9 mouse cellular contexts compared by ENCODE assay signal in the genomic region with DNA sequence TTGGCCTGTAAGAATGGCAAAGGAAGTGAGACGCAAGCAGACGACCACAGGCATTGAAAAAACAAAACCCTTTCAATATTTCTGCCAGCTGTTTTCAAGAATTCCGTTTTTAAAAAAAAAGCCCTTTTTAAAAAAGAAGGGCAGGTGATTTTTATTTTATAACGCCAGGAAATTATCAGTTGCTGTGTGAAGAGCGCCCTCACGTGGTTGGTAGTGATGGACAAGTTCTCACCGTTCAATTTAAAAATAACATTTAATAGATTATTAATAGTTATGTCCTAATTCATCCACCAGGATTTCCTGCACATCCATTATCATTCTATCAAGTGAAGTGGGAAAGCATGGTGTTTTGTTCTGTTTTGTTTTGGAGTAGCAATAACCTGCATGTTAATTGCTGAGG. TPM values are rescaled to one million over a fixed set of nuclear protein-coding genes. Genes with fewer than 3 reads are reported as not detected.
DNase-seq lines count a peak whose midpoint lies in the region; ATAC-seq and TF ChIP-seq lines count a peak whose summit lies in the region.
"Had no signal": no experiment of that assay in that cellular context is flagged by ENCODE, and none has a peak within 500 bp of the region (broad histone marks: within the 10 kb centered on the region; RNA-seq: fewer than 3 reads in every experiment).

No protein-coding gene starts in this region.

- H3K9me3 ChIP-seq in heart, postnatal 0 days (replicated peaks; ENCODE audit: control insufficient read depth, low read length): no peaks in the 10 kb centered on the region
- H3K9me3 ChIP-seq in hindbrain, embryonic 12.5 days (replicated peaks): no peaks in the 10 kb centered on the region
- H3K9me3 ChIP-seq in midbrain, embryonic 10.5 days (replicated peaks): no peaks in the 10 kb centered on the region
- no peaks in the 10 kb centered on the region for H3K9me3 ChIP-seq in lung, postnatal 0 days (ENCODE audit: low read length)

- 13% methylated on average over 7 of the region's 7 CpGs for WGBS in heart, postnatal 0 days
- 9% methylated on average over 7 of the region's 7 CpGs for WGBS in hindbrain, embryonic 12.5 days
- 13% methylated on average over 7 of the region's 7 CpGs for WGBS in midbrain, embryonic 10.5 days
- 14% methylated on average over 7 of the region's 7 CpGs for WGBS in lung, postnatal 0 days

- no peak for ATAC-seq in heart, postnatal 0 days (ENCODE audit: insufficient read depth, low read depth)
- ATAC-seq in hindbrain, embryonic 12.5 days (ENCODE audit: low FRiP score): no peak
- ATAC-seq in lung, postnatal 0 days: no peak

- no peaks in the 10 kb centered on the region for H3K36me3 ChIP-seq in heart, postnatal 0 days (replicated peaks; ENCODE audit: control insufficient read depth, insufficient read depth, low read length)
- H3K36me3 ChIP-seq in hindbrain, embryonic 12.5 days: no peaks in the 10 kb centered on the region
- no peaks in the 10 kb centered on the region for H3K36me3 ChIP-seq in midbrain, embryonic 10.5 days
- no peaks in the 10 kb centered on the region for H3K36me3 ChIP-seq in lung, postnatal 0 days (ENCODE audit: insufficient read depth, low read length)

- H3K4me2 ChIP-seq in heart, postnatal 0 days (ENCODE audit: low read depth, low read length): no peak overlapping the region
- H3K4me2 ChIP-seq in hindbrain, embryonic 12.5 days (replicated peaks): peak overlapping the region; percentile 64
- H3K4me2 ChIP-seq in lung, postnatal 0 days (replicated peaks; ENCODE audit: low read depth, low read length): no peak overlapping the region

- no peak overlapping the region for H3K9ac ChIP-seq in heart, postnatal 0 days (replicated peaks; ENCODE audit: low read depth, low read length)
- no peak overlapping the region for H3K9ac ChIP-seq in hindbrain, embryonic 12.5 days
- H3K9ac ChIP-seq in lung, postnatal 0 days (replicated peaks; ENCODE audit: low read depth): no peak overlapping the region

- H3K4me1 ChIP-seq in heart, postnatal 0 days (ENCODE audit: control insufficient read depth, insufficient read depth): peaks cover 5% of the 10 kb centered on the region; the same call in 1 of the 2 replicates
- H3K4me1 ChIP-seq in hindbrain, embryonic 12.5 days: peaks cover 36% of the 10 kb centered on the region
- peaks cover 64% of the 10 kb centered on the region for H3K4me1 ChIP-seq in midbrain, embryonic 10.5 days
- no peaks in the 10 kb centered on the region for H3K4me1 ChIP-seq in lung, postnatal 0 days (ENCODE audit: insufficient read depth, low read depth, low read length)

- TF ChIP-seq CTCF in heart, postnatal 0 days (IDR thresholded peaks at IDR 0.05; ENCODE audit: low read depth): peak; percentile 24; the same call in 1 of the 2 replicates
- no peak; the same call in 1 of the 2 replicates for TF ChIP-seq CTCF in lung, postnatal 0 days (IDR thresholded peaks at IDR 0.05)

- intact Hi-C loops in heart, postnatal 14 days (cut with DNase I): no loop called here

- no peak overlapping the region for H3K4me3 ChIP-seq in heart, postnatal 0 days (ENCODE audit: low read depth, low read length)
- no peak overlapping the region for H3K4me3 ChIP-seq in hindbrain, embryonic 12.5 days
- H3K4me3 ChIP-seq in midbrain, embryonic 10.5 days: peak overlapping the region; percentile 72; the same call in 1 of the 2 replicates
- H3K4me3 ChIP-seq in lung, postnatal 0 days (ENCODE audit: low read depth, low read length): no peak overlapping the region

- no peak overlapping the region for H3K27ac ChIP-seq in heart, postnatal 0 days (ENCODE audit: low read depth)
- no peak overlapping the region for H3K27ac ChIP-seq in hindbrain, embryonic 12.5 days
- no peak overlapping the region for H3K27ac ChIP-seq in midbrain, embryonic 10.5 days (replicated peaks)
- H3K27ac ChIP-seq in lung, postnatal 0 days (ENCODE audit: low read length): no peak overlapping the region

- H3K27me3 ChIP-seq in heart, postnatal 0 days (ENCODE audit: control insufficient read depth, insufficient read depth, low read length): peaks cover 37% of the 10 kb centered on the region
- H3K27me3 ChIP-seq in hindbrain, embryonic 12.5 days: no peaks in the 10 kb centered on the region
- no peaks in the 10 kb centered on the region for H3K27me3 ChIP-seq in midbrain, embryonic 10.5 days (ENCODE audit: low read depth, poor library complexity, severe bottlenecking)
- peaks cover 9% of the 10 kb centered on the region for H3K27me3 ChIP-seq in lung, postnatal 0 days (replicated peaks; ENCODE audit: insufficient read depth, low read length)

- DNase-seq in heart, postnatal 0 days (ENCODE audit: low spot score): no peak
- no peak for DNase-seq in heart, postnatal 14 days
- peak; percentile 44 for DNase-seq in cerebellum, adult 11-12 months
- DNase-seq in midbrain, embryonic 10.5 days (ENCODE audit: low spot score): no peak
- no peak for DNase-seq in lung, postnatal 0 days (ENCODE audit: low spot score)
- no peak for DNase-seq in thymus, postnatal 14 days
- no peak for DNase-seq in lung, postnatal 10 days

- TF ChIP-seq EP300 in heart, postnatal 0 days (IDR thresholded peaks at IDR 0.05; ENCODE audit: low read depth): no peak
- no peak for TF ChIP-seq EP300 in lung, postnatal 0 days (IDR thresholded peaks at IDR 0.05)

RNA-seq across cellular contexts. Expression of gene Adgrb3, which starts 2.7 kb away (rescaled TPM):
- total RNA-seq in heart, postnatal 0 days (2014; rRNA removed; ENCODE audit: low replicate concordance): 2.9 TPM in 1 of 2 replicates, not detected in the other
- 0.07 and 0.10 TPM in 2 replicates for polyA plus RNA-seq in heart, postnatal 0 days (2015; fragmentation: Nextera tagmentation; extraction: Ambion mirVana)
- under 1 TPM in 1 of 2 experiments, not detected in 1; 0.07 TPM for total RNA-seq in heart, postnatal 14 days (2021)
- 22.4 and 24.1 TPM in 2 replicates for polyA plus RNA-seq in hindbrain, embryonic 12.5 days (2016; fragmentation: Nextera tagmentation; extraction: Ambion mirVana)
- polyA plus RNA-seq in midbrain, embryonic 10.5 days (2016; fragmentation: Nextera tagmentation; extraction: Ambion mirVana): 3.7 and 7.9 TPM in 2 replicates
- 0.05 TPM in 1 of 2 replicates, not detected in the other for polyA plus RNA-seq in lung, postnatal 0 days (2015; fragmentation: Nextera tagmentation; extraction: Ambion mirVana)
- total RNA-seq: MEL had no signal
